Comparison of ENCODE assay signal across 12 mouse cellular contexts in genomic region chr8:120136618-120137017, GRCm38 (mm10). TPM values are rescaled to one million over a fixed set of nuclear protein-coding genes. Genes with fewer than 3 reads are reported as not detected.
DNase-seq lines count a peak whose midpoint lies in the region; ATAC-seq lines count a peak whose summit lies in the region.
"Had no signal": no experiment of that assay in that cellular context is flagged by ENCODE, and none has a peak within 500 bp of the region (broad histone marks: within the 10 kb centered on the region; RNA-seq: fewer than 3 reads in every experiment).

No protein-coding gene starts in this region.

- no peak overlapping the region for H3K4me3 ChIP-seq in forebrain, embryonic 14.5 days (ENCODE audit: low read depth, low read length)
- H3K4me3 ChIP-seq in forebrain, embryonic 12.5 days (replicated peaks): no peak overlapping the region
- no peak overlapping the region for H3K4me3 ChIP-seq in heart, embryonic 11.5 days (ENCODE audit: low read depth, low read length)
- H3K4me3 ChIP-seq: embryonic facial prominence, embryonic 13.5 days had no signal

- H3K27me3 ChIP-seq in forebrain, embryonic 14.5 days (replicated peaks; ENCODE audit: control insufficient read depth, insufficient read depth, low read length): no peaks in the 10 kb centered on the region
- H3K27me3 ChIP-seq in forebrain, embryonic 12.5 days: no peaks in the 10 kb centered on the region
- no peaks in the 10 kb centered on the region; the same call in 1 of the 2 replicates for H3K27me3 ChIP-seq in heart, embryonic 11.5 days (ENCODE audit: control insufficient read depth, insufficient read depth, low read length)
- H3K27me3 ChIP-seq: embryonic facial prominence, embryonic 13.5 days had no signal

- no peak overlapping the region for H3K9ac ChIP-seq in forebrain, embryonic 14.5 days (ENCODE audit: low read length)
- no peak overlapping the region for H3K9ac ChIP-seq in forebrain, embryonic 12.5 days
- H3K9ac ChIP-seq in heart, embryonic 11.5 days (ENCODE audit: low read depth, low read length): 0 out of 2 replicates have a peak overlapping the region, but pooled peaks have one; percentile 34
- H3K9ac ChIP-seq: embryonic facial prominence, embryonic 13.5 days; lung, embryonic 14.5 days had no signal

- intact Hi-C loops in left cerebral cortex, postnatal 14 days (cut with DNase I): no loop called here

- H3K4me2 ChIP-seq in forebrain, embryonic 14.5 days (ENCODE audit: low read length): no peak overlapping the region
- H3K4me2 ChIP-seq in forebrain, embryonic 12.5 days: no peak overlapping the region
- no peak overlapping the region for H3K4me2 ChIP-seq in heart, embryonic 11.5 days
- H3K4me2 ChIP-seq: embryonic facial prominence, embryonic 13.5 days; lung, embryonic 14.5 days had no signal

- H3K36me3 ChIP-seq in forebrain, embryonic 14.5 days (ENCODE audit: control insufficient read depth, insufficient read depth, low read length): no peaks in the 10 kb centered on the region
- no peaks in the 10 kb centered on the region for H3K36me3 ChIP-seq in forebrain, embryonic 12.5 days (replicated peaks)
- H3K36me3 ChIP-seq in heart, embryonic 11.5 days (ENCODE audit: control insufficient read depth, insufficient read depth, low read length): no peaks in the 10 kb centered on the region
- H3K36me3 ChIP-seq: embryonic facial prominence, embryonic 13.5 days had no signal

- peak; percentile 90 for ATAC-seq in forebrain, embryonic 14.5 days
- no peak for ATAC-seq in forebrain, embryonic 12.5 days (ENCODE audit: low FRiP score)
- ATAC-seq in heart, embryonic 11.5 days (replicated peaks; ENCODE audit: insufficient number of reproducible peaks, low FRiP score, low TSS enrichment): no peak

- peaks cover 11% of the 10 kb centered on the region; the same call in 1 of the 2 replicates for H3K4me1 ChIP-seq in forebrain, embryonic 14.5 days (ENCODE audit: control insufficient read depth, insufficient read depth, low read length)
- H3K4me1 ChIP-seq in forebrain, embryonic 12.5 days: peaks cover 6% of the 10 kb centered on the region
- H3K4me1 ChIP-seq in heart, embryonic 11.5 days (ENCODE audit: control insufficient read depth, insufficient read depth, low read length): peaks cover 27% of the 10 kb centered on the region
- H3K4me1 ChIP-seq: embryonic facial prominence, embryonic 13.5 days had no signal

- H3K9me3 ChIP-seq in forebrain, embryonic 14.5 days (replicated peaks; ENCODE audit: control insufficient read depth, low read length): no peaks in the 10 kb centered on the region
- H3K9me3 ChIP-seq in forebrain, embryonic 12.5 days: no peaks in the 10 kb centered on the region
- no peaks in the 10 kb centered on the region for H3K9me3 ChIP-seq in heart, embryonic 11.5 days (replicated peaks; ENCODE audit: control insufficient read depth, low read length)
- H3K9me3 ChIP-seq: embryonic facial prominence, embryonic 13.5 days had no signal

- peak overlapping the region; percentile 61 for H3K27ac ChIP-seq in forebrain, embryonic 14.5 days (ENCODE audit: low read depth, low read length)
- H3K27ac ChIP-seq in forebrain, embryonic 12.5 days: no peak overlapping the region
- H3K27ac ChIP-seq in heart, embryonic 11.5 days (ENCODE audit: low read depth, low read length): no peak overlapping the region
- H3K27ac ChIP-seq: embryonic facial prominence, embryonic 13.5 days had no signal

- DNase-seq in forebrain, embryonic 14.5 days (ENCODE audit: low spot score): peak; percentile 88
- DNase-seq in cerebellum, postnatal 10 days: peak; percentile 75 to 81
- peak; percentile 75 to 93 for DNase-seq in left cerebral cortex, postnatal 14 days (ENCODE audit: low spot score in 2 of 2)
- no peak for DNase-seq in neural tube, embryonic 10.5 days (ENCODE audit: extremely low spot score, low spot score)
- no peak for DNase-seq in urinary bladder, postnatal 25 days (ENCODE audit: low spot score)
- no peak for DNase-seq in thymus, adult 18-20 months
- DNase-seq: kidney, adult 11 months; lung, embryonic 14.5 days had no signal

- 34% methylated on average over 7 of the region's 7 CpGs for WGBS in forebrain, embryonic 14.5 days
- 61% methylated on average over 7 of the region's 7 CpGs for WGBS in forebrain, embryonic 12.5 days
- 51% methylated on average over 7 of the region's 7 CpGs for WGBS in heart, embryonic 11.5 days (ENCODE audit: insufficient replicate concordance)

RNA-seq across cellular contexts. Expression of gene 6430548M08Rik, which starts 22.7 kb away (rescaled TPM):
- 20.4 and 30.1 TPM in 2 replicates for polyA plus RNA-seq in forebrain, embryonic 14.5 days (2014; fragmentation: Nextera tagmentation; extraction: Ambion mirVana)
- 12.9 and 14.1 TPM in 2 replicates for polyA plus RNA-seq in forebrain, embryonic 12.5 days (2016; fragmentation: Nextera tagmentation; extraction: Ambion mirVana)
- polyA plus RNA-seq in heart, embryonic 11.5 days (2014; fragmentation: Nextera tagmentation; extraction: Ambion mirVana): 8.4 and 13.5 TPM in 2 replicates
- 100 to 1,000 TPM; 134 to 145 TPM for total RNA-seq in left cerebral cortex, postnatal 14 days (2021)

RNA-seq across cellular contexts. Expression of gene Zdhhc7, which starts 35.3 kb away (rescaled TPM):
- polyA plus RNA-seq in forebrain, embryonic 14.5 days (2014; fragmentation: Nextera tagmentation; extraction: Ambion mirVana): 19.5 and 21.8 TPM in 2 replicates
- 30.4 and 31.0 TPM in 2 replicates for polyA plus RNA-seq in forebrain, embryonic 12.5 days (2016; fragmentation: Nextera tagmentation; extraction: Ambion mirVana)
- polyA plus RNA-seq in heart, embryonic 11.5 days (2014; fragmentation: Nextera tagmentation; extraction: Ambion mirVana): 24.7 and 29.1 TPM in 2 replicates
- 10 to 100 TPM; 36.0 to 44.1 TPM for total RNA-seq in left cerebral cortex, postnatal 14 days (2021)

RNA-seq across cellular contexts. Expression of gene Fam92b, which starts 40.6 kb away (rescaled TPM):
- polyA plus RNA-seq in forebrain, embryonic 14.5 days (2014; fragmentation: Nextera tagmentation; extraction: Ambion mirVana): 2.3 and 2.4 TPM in 2 replicates
- polyA plus RNA-seq in forebrain, embryonic 12.5 days (2016; fragmentation: Nextera tagmentation; extraction: Ambion mirVana): 2.5 and 3.2 TPM in 2 replicates
- 0.41 TPM in 1 of 2 replicates, not detected in the other for polyA plus RNA-seq in heart, embryonic 11.5 days (2014; fragmentation: Nextera tagmentation; extraction: Ambion mirVana)
- under 1 TPM in 1 of 2 experiments, not detected in 1; 0.47 TPM for total RNA-seq in left cerebral cortex, postnatal 14 days (2021)
- polyA plus RNA-seq: lung, embryonic 14.5 days; urinary bladder, adult 2 months had no signal

Comparison
In these comparisons a context has a peak if more than half of its experiments do, and no peak if none do; other contexts are left out.
1. DNase-seq: peak in forebrain, embryonic 14.5 days (single experiment), cerebellum, postnatal 10 days (2 of 2) and left cerebral cortex, postnatal 14 days (2 of 2); none in neural tube, embryonic 10.5 days (single experiment), urinary bladder, postnatal 25 days (single experiment) and thymus, adult 18-20 months (0 of 2).